8 mouse cellular contexts compared by ENCODE assay signal in genomic region chr8:104248276-104248675, GRCm38 (mm10). TPM values are rescaled to one million over a fixed set of nuclear protein-coding genes. Genes with fewer than 3 reads are reported as not detected.
DNase-seq lines count a peak whose midpoint lies in the region; ATAC-seq and TF ChIP-seq lines count a peak whose summit lies in the region.

Gene Tk2, minus strand, starts transcription at chr8:104248558.

- no peak for TF ChIP-seq CTCF in MEL (IDR thresholded peaks at IDR 0.05 in 2 of 3, conservative IDR thresholded peaks at IDR 0.05 in 1 of 3; ENCODE audit: control insufficient read depth in 1 of 3, insufficient read depth in 1 of 3, low read depth in 2 of 3, low read length in 3 of 3, poor library complexity in 1 of 3, severe bottlenecking in 1 of 3)
- no peak for TF ChIP-seq CTCF in layer of hippocampus, adult 2 months (conservative IDR thresholded peaks at IDR 0.05)
- no peak for TF ChIP-seq CTCF in lung, adult 2 months (IDR thresholded peaks at IDR 0.05; ENCODE audit: insufficient read depth, low read length)

- intact Hi-C loops in heart, postnatal 25 days (cut with DNase I): no loop called here

- WGBS in forebrain, embryonic 16.5 days: under 1% methylated on average over 28 of the region's 28 CpGs
- WGBS in lung, adult 2 months: under 1% methylated on average over 28 of the region's 28 CpGs
- WGBS in neural tube, embryonic 15.5 days: under 1% methylated on average over 28 of the region's 28 CpGs

- TF ChIP-seq EP300 in MEL (IDR thresholded peaks at IDR 0.05; ENCODE audit: low read depth in 1 of 2, low read length in 2 of 2): no peak

- no peaks in the 10 kb centered on the region for H3K27me3 ChIP-seq in MEL (ENCODE audit: control insufficient read depth in 1 of 2, insufficient read depth in 2 of 2, low read length in 2 of 2)
- H3K27me3 ChIP-seq in forebrain, embryonic 16.5 days (replicated peaks; ENCODE audit: control insufficient read depth, insufficient read depth, low read length): no peaks in the 10 kb centered on the region
- no peaks in the 10 kb centered on the region for H3K27me3 ChIP-seq in neural tube, embryonic 15.5 days (replicated peaks)

- peak; percentile 85 to 87 for TF ChIP-seq POLR2A in MEL (IDR thresholded peaks at IDR 0.05; ENCODE audit: control insufficient read depth in 1 of 2, insufficient read depth in 1 of 2, low read depth in 1 of 2, low read length in 2 of 2, poor library complexity in 1 of 2)
- TF ChIP-seq POLR2A in lung, adult 2 months (IDR thresholded peaks at IDR 0.05; ENCODE audit: borderline replicate concordance, extremely low read depth, low read depth, low read length): peak; percentile 93; the same call in 1 of the 2 replicates

- no peaks in the 10 kb centered on the region for H3K9me3 ChIP-seq in MEL (replicated peaks; ENCODE audit: insufficient read depth, low read length)
- H3K9me3 ChIP-seq in forebrain, embryonic 16.5 days (ENCODE audit: control insufficient read depth, low read length): no peaks in the 10 kb centered on the region
- no peaks in the 10 kb centered on the region for H3K9me3 ChIP-seq in neural tube, embryonic 15.5 days (replicated peaks)

- H3K4me2 ChIP-seq in forebrain, embryonic 16.5 days (ENCODE audit: low read length): peak within 1 kb of the TSS; percentile 88
- H3K4me2 ChIP-seq in neural tube, embryonic 15.5 days: peak within 1 kb of the TSS; percentile 85

- peak within 1 kb of the TSS; percentile 74 for H3K27ac ChIP-seq in MEL (ENCODE audit: control insufficient read depth, low read depth, low read length)
- H3K27ac ChIP-seq in forebrain, embryonic 16.5 days (ENCODE audit: low read length): no peak within 1 kb of the TSS
- H3K27ac ChIP-seq in layer of hippocampus, adult 2 months: peak within 1 kb of the TSS; percentile 90
- peak within 1 kb of the TSS; percentile 72 for H3K27ac ChIP-seq in neural tube, embryonic 15.5 days (replicated peaks)

- H3K9ac ChIP-seq in MEL (ENCODE audit: control insufficient read depth, low read depth, low read length, poor library complexity, severe bottlenecking): peak within 1 kb of the TSS; percentile 91
- H3K9ac ChIP-seq in forebrain, embryonic 16.5 days (replicated peaks; ENCODE audit: low read depth, low read length): peak within 1 kb of the TSS; percentile 84
- H3K9ac ChIP-seq in neural tube, embryonic 15.5 days (replicated peaks): peak within 1 kb of the TSS; percentile 91

- DNase-seq in MEL (ENCODE audit: low read depth, low spot score): peak; percentile 93
- peak; percentile 64 to 73 for DNase-seq in cerebellum, adult 18-20 months
- peak; percentile 53 for DNase-seq in heart, postnatal 25 days (ENCODE audit: low spot score)
- peak; percentile 53 to 75 for DNase-seq in layer of hippocampus, adult 2 months (ENCODE audit: low spot score in 2 of 2)
- peak; percentile 75 for DNase-seq in lung, adult 2 months
- peak; percentile 82 for DNase-seq in testis, postnatal 10 days (ENCODE audit: low spot score)

- peaks cover 0 to 17% of the 10 kb centered on the region in 2 experiments; a peak in 2 of 4 replicates for H3K36me3 ChIP-seq in MEL (ENCODE audit: control insufficient read depth in 1 of 2, insufficient read depth in 2 of 2, low read length in 2 of 2)
- H3K36me3 ChIP-seq in forebrain, embryonic 16.5 days (ENCODE audit: control insufficient read depth, insufficient read depth): no peaks in the 10 kb centered on the region
- peaks cover 9% of the 10 kb centered on the region; the same call in 1 of the 2 replicates for H3K36me3 ChIP-seq in neural tube, embryonic 15.5 days

- no peak for TF ChIP-seq RAD21 in MEL (IDR thresholded peaks at IDR 0.05; ENCODE audit: low read depth, low read length)

- peak; percentile 93 for ATAC-seq in forebrain, embryonic 16.5 days
- peak; percentile 94 for ATAC-seq in neural tube, embryonic 15.5 days (ENCODE audit: low FRiP score)

- peak within 1 kb of the TSS; percentile 90 to 94 for H3K4me3 ChIP-seq in MEL (ENCODE audit: control insufficient read depth in 1 of 2, insufficient read depth in 1 of 2, low read depth in 2 of 2, low read length in 2 of 2)
- peak within 1 kb of the TSS; percentile 87 for H3K4me3 ChIP-seq in forebrain, embryonic 16.5 days (replicated peaks; ENCODE audit: low read length)
- H3K4me3 ChIP-seq in layer of hippocampus, adult 2 months: peak within 1 kb of the TSS; percentile 86
- peak within 1 kb of the TSS; percentile 74 for H3K4me3 ChIP-seq in lung, adult 2 months (replicated peaks; ENCODE audit: extremely low read depth, low read depth, low read length)
- peak within 1 kb of the TSS; percentile 90 for H3K4me3 ChIP-seq in neural tube, embryonic 15.5 days (replicated peaks)

- peaks cover 7% of the 10 kb centered on the region for H3K79me2 ChIP-seq in MEL (ENCODE audit: control insufficient read depth, insufficient read depth, low read length, poor library complexity)

- H3K4me1 ChIP-seq in MEL (ENCODE audit: control insufficient read depth in 1 of 2, insufficient read depth in 2 of 2, low read length in 2 of 2): peaks cover 8 to 31% of the 10 kb centered on the region in 2 experiments
- H3K4me1 ChIP-seq in forebrain, embryonic 16.5 days (replicated peaks; ENCODE audit: control insufficient read depth, insufficient read depth, low read length): peaks cover 27% of the 10 kb centered on the region
- H3K4me1 ChIP-seq in lung, adult 2 months (ENCODE audit: control insufficient read depth, insufficient read depth, low read length): peaks cover 5% of the 10 kb centered on the region
- H3K4me1 ChIP-seq in neural tube, embryonic 15.5 days: peaks cover 32% of the 10 kb centered on the region

TF ChIP-seq in MEL, 35 proteins besides CTCF, POLR2A, EP300 and RAD21:
- TF ChIP-seq ZMIZ1 (IDR thresholded peaks at IDR 0.05; ENCODE audit: low read depth, low read length): peak; percentile 68
- peak; percentile 6; the same call in 1 of the 2 replicates for TF ChIP-seq MXI1 (IDR thresholded peaks at IDR 0.05; ENCODE audit: low read depth, low read length)
- peak; percentile 64; the same call in 1 of the 2 replicates for TF ChIP-seq POLR2AphosphoS2 (IDR thresholded peaks at IDR 0.05; ENCODE audit: low read length)
- TF ChIP-seq HCFC1 (IDR thresholded peaks at IDR 0.05; ENCODE audit: low read depth, low read length): peak; percentile 77
- TF ChIP-seq NELFE (IDR thresholded peaks at IDR 0.05; ENCODE audit: low read depth, low read length): peak; percentile 90
- TF ChIP-seq MAX (IDR thresholded peaks at IDR 0.05; ENCODE audit: low read length): no peak
- peak; percentile 59 for TF ChIP-seq TBP (IDR thresholded peaks at IDR 0.05; ENCODE audit: low read depth, low read length)
- peak; percentile 67 for TF ChIP-seq ELF1 (IDR thresholded peaks at IDR 0.05; ENCODE audit: low read depth, low read length)
- peak; percentile 11; the same call in 1 of the 2 replicates for TF ChIP-seq ZNF384 (IDR thresholded peaks at IDR 0.05; ENCODE audit: low read depth, low read length)
- TF ChIP-seq MAFK (IDR thresholded peaks at IDR 0.05; ENCODE audit: borderline replicate concordance, low read depth, low read length): no peak

RNA-seq across cellular contexts. Expression of gene Tk2, which starts in this region (rescaled TPM):
- 17.6 and 18.6 TPM in 2 replicates for total RNA-seq in MEL (2012; rRNA removed)
- polyA plus RNA-seq in MEL (2012; ENCODE audit: insufficient read depth in 1 of 2, insufficient read length in 2 of 2, low read depth in 1 of 2, low replicate concordance in 2 of 2, missing spikeins in 1 of 2): 10 to 100 TPM in 1 of 2 experiments, not detected in 1; 26.8 TPM
- polyA plus RNA-seq in forebrain, embryonic 16.5 days (2015; fragmentation: Nextera tagmentation; extraction: Ambion mirVana): 51.7 and 54.3 TPM in 2 replicates
- total RNA-seq in heart, postnatal 25 days (2021): 1 to 10 TPM; 7.1 to 7.3 TPM
- total RNA-seq in layer of hippocampus, adult 2 months (2021): 10 to 100 TPM; 36.9 to 37.6 TPM
- polyA plus RNA-seq in lung, adult 2 months (2012; rRNA removed): 21.9 and 25.0 TPM in 2 replicates
- polyA plus RNA-seq in neural tube, embryonic 15.5 days (2015; fragmentation: Nextera tagmentation; extraction: Ambion mirVana): 40.2 and 46.7 TPM in 2 replicates
